Mouse (Mus musculus) kidney, embryonic 16.5 days (tissue): ENCODE measurements at regions not wholly inside any gene's neighbourhood (a gene's known extent, or its start where the extent isn't known, plus 50 kb on each side); places are given as distances from the start of the nearest gene placed in this dataset.

Experiments
- ATAC-seq: fragments of 200-750 bp; cut with Nextera tagmentation; 2 replicates; pipeline ENCODE4 v1.8.0; 2017; ENCODE audit warnings: moderate TSS enrichment; ENCODE audit not compliant: low FRiP score, low TSS enrichment
- H3K27ac ChIP-seq: fragments of 300-500 bp; sonication (generic); 2 replicates; pipeline ENCODE4 v1.5.1; 2014; ENCODE audit warnings: low read length
- H3K27me3 ChIP-seq: fragments of 300-500 bp; sonication (generic); 2 replicates; pipeline ENCODE4 v1.6.1; 2014; ENCODE audit warnings: low read length, control low read depth, mixed read lengths; ENCODE audit not compliant: insufficient read depth
- H3K36me3 ChIP-seq: fragments of 300-500 bp; sonication (generic); 2 replicates; pipeline ENCODE4 v1.6.1; 2014; ENCODE audit warnings: low read length, control low read depth, mixed read lengths; ENCODE audit not compliant: insufficient read depth
- H3K4me1 ChIP-seq: fragments of 300-500 bp; sonication (generic); 2 replicates; pipeline ENCODE4 v1.6.1; 2014; ENCODE audit warnings: low read length, control low read depth, mixed read lengths; ENCODE audit not compliant: insufficient read depth
- H3K4me2 ChIP-seq: fragments of 300-500 bp; sonication (generic); replicated peaks from 2 replicates; pipeline ENCODE4 v1.6.1; 2014; ENCODE audit warnings: low read depth, low read length
- H3K4me3 ChIP-seq: fragments of 300-500 bp; sonication (generic); 2 replicates; pipeline ENCODE4 v1.5.1; 2014; ENCODE audit warnings: mild to moderate bottlenecking, low read length
- H3K9ac ChIP-seq: fragments of 300-500 bp; sonication (generic); replicated peaks from 2 replicates; pipeline ENCODE4 v1.6.1; 2014; ENCODE audit warnings: low read length
- H3K9me3 ChIP-seq: fragments of 300-500 bp; sonication (generic); 2 replicates; pipeline ENCODE4 v1.6.1; 2016; ENCODE audit warnings: low read length, control low read depth
- WGBS: fragments of 180-500 bp; shearing (Covaris S2); extraction: QIAGEN DNeasy Blood & Tissue Kit; methylation state at CpG from one replicate; pipeline ENCODE4 v1.1.7; 2014; 5-methylcytosine and 5-hydroxymethylcytosine counted together

DNA sequence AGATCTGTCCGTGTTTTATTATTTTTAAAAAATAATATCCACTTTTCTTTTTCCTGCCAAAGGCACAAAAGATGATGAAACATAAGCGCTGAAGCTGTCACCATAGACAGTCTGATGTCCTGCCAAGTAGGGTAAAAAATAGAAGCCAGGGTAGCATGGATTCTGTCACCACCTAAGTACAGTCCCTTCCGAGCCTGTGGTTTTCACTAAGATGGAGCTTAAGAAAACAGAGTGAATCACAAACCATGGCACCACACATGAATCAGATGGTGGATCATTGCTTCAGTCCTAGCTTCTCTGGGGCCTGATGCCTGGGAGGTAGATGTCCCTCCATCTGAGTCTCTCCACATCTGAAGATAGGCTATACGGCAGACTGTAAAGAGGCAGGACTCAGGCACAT lies 55.9 kb upstream of the Fmod start:
- Histone ChIP-seq H3K27ac (no peak overlapping the region), H3K4me3 (no peak overlapping the region), H3K4me1 (peaks cover 5% of the 10 kb centered on the region), H3K36me3 (no peaks in the 10 kb centered on the region), H3K27me3 (no peaks in the 10 kb centered on the region), H3K9me3 (no peaks in the 10 kb centered on the region), H3K9ac (no peak overlapping the region), H3K4me2 (no peak overlapping the region)
- 92% methylated on average over 4 of the region's 4 CpGs for WGBS
- no peak for ATAC-seq

DNA sequence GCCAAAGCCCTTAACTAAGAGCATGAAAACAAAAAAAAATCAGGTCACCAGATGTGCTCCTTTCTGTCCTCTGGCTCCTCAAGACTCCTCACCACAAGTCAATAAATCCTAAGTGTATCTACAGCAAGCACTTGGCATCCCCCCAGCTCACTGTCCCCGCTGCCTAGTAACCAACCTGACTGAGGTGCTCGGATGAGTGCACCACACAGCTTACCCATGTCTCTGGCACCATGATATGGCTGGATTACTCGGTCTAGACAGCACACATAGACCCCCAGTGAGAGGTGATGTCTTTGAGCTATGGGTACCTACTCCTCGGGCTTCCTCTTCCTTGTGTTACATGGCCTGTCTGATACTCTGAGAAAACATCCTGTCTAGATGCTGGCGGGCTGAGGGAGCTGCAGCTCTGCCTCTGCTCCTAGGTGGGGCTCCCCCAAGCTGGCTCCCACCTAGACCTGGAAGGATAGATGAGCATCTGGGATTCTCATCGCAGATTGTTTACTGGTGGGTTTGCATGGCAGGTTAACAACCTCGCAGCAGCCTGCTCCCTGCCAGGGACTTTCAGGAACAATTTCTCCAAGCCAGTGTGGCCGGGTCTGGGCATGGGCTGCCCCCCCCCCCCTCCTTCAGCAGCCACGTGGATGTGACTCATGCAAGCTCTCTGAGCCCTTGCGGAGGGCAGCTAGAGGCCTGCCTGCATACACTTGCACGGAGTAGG lies 57.2 kb upstream of the Prelp start:
- 0 out of 2 replicates have a peak, but pooled peaks have one; percentile 57 for ATAC-seq
- H3K27ac ChIP-seq: no peak overlapping the region
- H3K27me3 ChIP-seq: no peaks in the 10 kb centered on the region
- H3K9me3 ChIP-seq: no peaks in the 10 kb centered on the region
- 43% methylated on average over 11 of the region's 11 CpGs for WGBS
- H3K9ac ChIP-seq: peak overlapping the region; percentile 16; the same call in 1 of the 2 replicates
- peaks cover 5% of the 10 kb centered on the region for H3K4me1 ChIP-seq
- H3K4me2 ChIP-seq: no peak overlapping the region
- no peaks in the 10 kb centered on the region for H3K36me3 ChIP-seq
- H3K4me3 ChIP-seq: no peak overlapping the region

DNA sequence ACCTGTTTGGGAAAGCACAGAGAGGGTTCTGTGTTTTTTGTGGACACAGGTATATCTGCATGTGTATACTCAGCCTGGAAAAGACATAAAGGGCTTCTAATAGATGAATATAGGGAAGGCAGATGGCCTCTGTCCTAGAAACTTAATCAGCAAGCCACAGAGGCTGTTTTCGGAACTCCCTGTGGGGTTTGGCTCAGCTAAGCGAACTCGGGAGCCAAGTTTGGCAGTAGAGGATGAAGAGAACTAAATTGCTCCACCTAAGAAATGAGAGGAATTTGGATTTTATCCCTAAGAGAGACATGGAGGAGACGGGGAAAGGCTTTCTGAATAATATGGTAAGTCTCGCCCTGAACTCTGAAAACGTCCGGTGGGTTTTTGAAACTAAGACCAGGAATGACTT lies 56.0 kb upstream of the Prelp start:
- 86% methylated on average over 7 of the region's 7 CpGs for WGBS
- Histone ChIP-seq H3K4me3 (no peak overlapping the region), H3K9me3 (no peaks in the 10 kb centered on the region), H3K9ac (no peak overlapping the region), H3K4me1 (peaks cover 5% of the 10 kb centered on the region), H3K4me2 (no peak overlapping the region), H3K27ac (no peak overlapping the region), H3K27me3 (no peaks in the 10 kb centered on the region), H3K36me3 (no peaks in the 10 kb centered on the region)
- ATAC-seq: no peak

DNA sequence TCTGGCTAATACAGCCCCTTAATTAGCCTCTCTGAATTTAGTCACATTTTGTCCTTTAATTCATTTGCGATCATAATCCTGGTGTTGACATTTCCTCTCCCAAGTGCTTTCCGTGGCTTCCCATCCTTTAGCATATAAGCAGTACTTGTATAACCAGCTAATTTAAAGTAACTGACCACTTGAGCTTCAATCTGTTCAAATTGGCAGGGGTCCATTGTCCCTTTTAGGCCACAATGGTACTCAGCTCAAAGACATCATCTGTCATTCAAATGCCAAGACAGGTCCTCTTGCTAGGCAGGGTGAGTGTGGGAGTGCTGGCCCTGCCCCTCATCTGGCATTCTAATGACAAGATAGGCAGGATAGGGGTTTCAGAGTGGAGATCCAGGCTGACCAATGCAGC lies 52.6 kb upstream of the Prelp start:
- Histone ChIP-seq H3K9ac (no peak overlapping the region), H3K9me3 (no peaks in the 10 kb centered on the region), H3K36me3 (no peaks in the 10 kb centered on the region), H3K27me3 (no peaks in the 10 kb centered on the region), H3K4me1 (peaks cover 9% of the 10 kb centered on the region), H3K4me2 (no peak overlapping the region), H3K27ac (no peak overlapping the region), H3K4me3 (no peak overlapping the region)
- 80% methylated on average over 2 of the region's 2 CpGs for WGBS
- ATAC-seq: no peak

DNA sequence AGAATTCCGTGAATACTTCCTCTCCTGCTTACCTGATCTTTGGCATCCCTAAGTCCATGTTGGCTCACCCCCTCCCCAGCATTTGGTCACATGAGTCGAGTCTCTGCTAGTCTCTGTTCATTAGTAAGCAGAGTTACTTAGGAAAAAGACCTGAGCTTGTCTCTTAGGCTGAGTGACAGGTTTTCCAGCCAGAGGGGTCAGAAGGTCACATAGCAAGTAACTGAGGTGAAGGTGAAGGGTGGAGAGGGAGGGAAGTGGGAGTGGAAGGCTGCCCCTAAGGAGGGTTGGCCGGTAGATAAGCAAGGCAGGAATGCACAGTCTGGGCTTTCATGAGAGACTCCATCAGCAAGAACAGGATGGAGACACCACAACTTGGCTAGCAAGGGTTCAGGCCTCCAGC lies 50.1 kb upstream of the Prelp start:
- peaks cover 13% of the 10 kb centered on the region for H3K4me1 ChIP-seq
- 45% methylated on average over 3 of the region's 3 CpGs for WGBS
- H3K27ac ChIP-seq: no peak overlapping the region
- no peak overlapping the region for H3K4me3 ChIP-seq
- H3K36me3 ChIP-seq: no peaks in the 10 kb centered on the region
- H3K9ac ChIP-seq: no peak overlapping the region
- no peaks in the 10 kb centered on the region for H3K27me3 ChIP-seq
- H3K9me3 ChIP-seq: no peaks in the 10 kb centered on the region
- no peak overlapping the region for H3K4me2 ChIP-seq
- ATAC-seq: no peak
